Comparison of ENCODE assay signal across 12 mouse cellular contexts in the genomic region with DNA sequence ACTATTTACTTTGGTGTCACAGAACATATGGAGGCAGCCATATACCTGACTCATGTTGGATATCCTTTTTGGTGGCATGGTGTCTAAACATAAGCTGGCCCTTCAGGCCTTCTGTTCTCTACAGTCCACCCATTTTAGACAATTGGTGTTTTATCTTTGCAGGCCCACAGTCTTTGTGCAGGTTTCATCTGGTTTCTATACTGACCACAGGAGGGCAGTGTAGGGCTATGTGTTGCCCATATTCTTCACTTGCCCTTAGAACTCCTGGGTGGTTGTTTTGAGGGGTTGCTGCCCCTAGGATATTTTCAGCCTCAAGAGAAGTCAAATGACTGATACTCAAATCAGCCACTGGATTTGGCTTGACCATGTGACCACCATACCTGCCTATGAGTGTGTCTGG. TPM values are rescaled to one million over a fixed set of nuclear protein-coding genes. Genes with fewer than 3 reads are reported as not detected.
DNase-seq lines count a peak whose midpoint lies in the region; ATAC-seq and TF ChIP-seq lines count a peak whose summit lies in the region.
"Had no signal": no experiment of that assay in that cellular context is flagged by ENCODE, and none has a peak within 500 bp of the region (broad histone marks: within the 10 kb centered on the region; RNA-seq: fewer than 3 reads in every experiment).

No protein-coding gene starts in this region.

- H3K4me1 ChIP-seq in embryonic facial prominence, embryonic 11.5 days (ENCODE audit: control insufficient read depth, insufficient read depth, low read length), result no peaks in the 10 kb centered on the region
- no peaks in the 10 kb centered on the region for H3K4me1 ChIP-seq in embryonic facial prominence, embryonic 10.5 days
- H3K4me1 ChIP-seq in lung, adult 2 months (ENCODE audit: control insufficient read depth, insufficient read depth, low read length), result no peaks in the 10 kb centered on the region
- H3K4me1 ChIP-seq: forebrain, embryonic 12.5 days had no signal

- no peaks in the 10 kb centered on the region for H3K36me3 ChIP-seq in embryonic facial prominence, embryonic 11.5 days (replicated peaks; ENCODE audit: control insufficient read depth, insufficient read depth, low read depth, low read length)
- H3K36me3 ChIP-seq in embryonic facial prominence, embryonic 10.5 days (replicated peaks), result no peaks in the 10 kb centered on the region
- H3K36me3 ChIP-seq: forebrain, embryonic 12.5 days had no signal

- TF ChIP-seq POLR2A in lung, adult 2 months (IDR thresholded peaks at IDR 0.05; ENCODE audit: borderline replicate concordance, extremely low read depth, low read depth, low read length), result no peak
- TF ChIP-seq POLR2A in brain, embryonic 14.5 days (IDR thresholded peaks at IDR 0.05; ENCODE audit: borderline replicate concordance, extremely low read depth, insufficient read depth, insufficient read length, poor library complexity, severe bottlenecking), result no peak

- H3K9ac ChIP-seq in embryonic facial prominence, embryonic 11.5 days (replicated peaks; ENCODE audit: low read length), result no peak overlapping the region
- H3K9ac ChIP-seq: forebrain, embryonic 12.5 days had no signal

- H3K27me3 ChIP-seq in embryonic facial prominence, embryonic 11.5 days (ENCODE audit: control insufficient read depth, insufficient read depth, low read length), result no peaks in the 10 kb centered on the region
- H3K27me3 ChIP-seq in embryonic facial prominence, embryonic 10.5 days (replicated peaks; ENCODE audit: low read depth, poor library complexity, severe bottlenecking), result no peaks in the 10 kb centered on the region
- H3K27me3 ChIP-seq: forebrain, embryonic 12.5 days; megakaryocyte, embryonic 14.5 days had no signal

- no peak overlapping the region for H3K4me2 ChIP-seq in embryonic facial prominence, embryonic 11.5 days (ENCODE audit: low read depth, low read length)
- H3K4me2 ChIP-seq: forebrain, embryonic 12.5 days had no signal

- no peaks in the 10 kb centered on the region for H3K9me3 ChIP-seq in embryonic facial prominence, embryonic 11.5 days (replicated peaks; ENCODE audit: control insufficient read depth, low read length)
- H3K9me3 ChIP-seq in embryonic facial prominence, embryonic 10.5 days, result no peaks in the 10 kb centered on the region
- H3K9me3 ChIP-seq: forebrain, embryonic 12.5 days; megakaryocyte, embryonic 14.5 days had no signal

- no peak overlapping the region for H3K27ac ChIP-seq in embryonic facial prominence, embryonic 11.5 days (replicated peaks; ENCODE audit: low read depth, low read length)
- H3K27ac ChIP-seq in embryonic facial prominence, embryonic 10.5 days (replicated peaks), result no peak overlapping the region
- H3K27ac ChIP-seq: forebrain, embryonic 12.5 days had no signal

- H3K4me3 ChIP-seq in embryonic facial prominence, embryonic 11.5 days (ENCODE audit: low read depth, low read length), result no peak overlapping the region
- H3K4me3 ChIP-seq in embryonic facial prominence, embryonic 10.5 days, result no peak overlapping the region
- no peak overlapping the region for H3K4me3 ChIP-seq in lung, adult 2 months (replicated peaks; ENCODE audit: extremely low read depth, low read depth, low read length)
- H3K4me3 ChIP-seq: forebrain, embryonic 12.5 days; megakaryocyte, embryonic 14.5 days had no signal

- ATAC-seq in embryonic facial prominence, embryonic 11.5 days (replicated peaks; ENCODE audit: insufficient number of reproducible peaks, low FRiP score, low TSS enrichment, low read depth), result no peak
- ATAC-seq in neutrophil, adult 5-6 weeks (ENCODE audit: extremely low read depth, insufficient number of reproducible peaks, low FRiP score, poor library complexity, severe bottlenecking), result peak; percentile 56; the same call in 1 of the 2 replicates

- no peak for TF ChIP-seq CTCF in lung, adult 2 months (IDR thresholded peaks at IDR 0.05; ENCODE audit: insufficient read depth, low read length)
- TF ChIP-seq CTCF in brain, embryonic 14.5 days (IDR thresholded peaks at IDR 0.05; ENCODE audit: borderline replicate concordance, extremely low read depth, insufficient read depth, insufficient read length), result peak; percentile 43; the same call in 1 of the 2 replicates

- peak; percentile 22 for DNase-seq in embryonic facial prominence, embryonic 11.5 days (ENCODE audit: low spot score)
- no peak for DNase-seq in embryonic facial prominence, embryonic 10.5 days (ENCODE audit: low spot score)
- DNase-seq in lung, postnatal 10 days, result peak; percentile 5
- no peak for DNase-seq in lung, adult 2 months
- DNase-seq in brain, embryonic 14.5 days (ENCODE audit: low read depth), result peak; percentile 45
- DNase-seq in right cerebral cortex, postnatal 10 days (ENCODE audit: low spot score in 2 of 2), result no peak
- no peak for DNase-seq in layer of hippocampus, adult 8-10 months (ENCODE audit: low spot score in 2 of 2)

RNA-seq across cellular contexts. Expression of a gene that starts 5.3 kb away (rescaled TPM):
- polyA plus RNA-seq in embryonic facial prominence, embryonic 11.5 days (2014; fragmentation: Nextera tagmentation; extraction: Ambion mirVana), result not detected in 2 replicates
- not detected in 2 replicates for polyA plus RNA-seq in embryonic facial prominence, embryonic 10.5 days (2016; fragmentation: Nextera tagmentation; extraction: Ambion mirVana)
- polyA plus RNA-seq in lung, adult 2 months (2012; rRNA removed), result not detected in 2 replicates
- polyA plus RNA-seq in brain, embryonic 14.5 days (2012; rRNA removed), result not detected in 2 replicates
- total RNA-seq in neutrophil, adult 5-6 weeks (2017), result not detected in 2 replicates
- not detected for total RNA-seq in layer of hippocampus, adult 8-10 months (2022)
- total RNA-seq: heart, postnatal 14 days had no signal
- polyA plus RNA-seq: forebrain, embryonic 12.5 days; urinary bladder, adult 2 months had no signal

RNA-seq across cellular contexts. Expression of a gene that starts 10.8 kb away (rescaled TPM):
- polyA plus RNA-seq in embryonic facial prominence, embryonic 11.5 days (2014; fragmentation: Nextera tagmentation; extraction: Ambion mirVana), result 208 and 237 TPM in 2 replicates
- 165 and 168 TPM in 2 replicates for polyA plus RNA-seq in embryonic facial prominence, embryonic 10.5 days (2016; fragmentation: Nextera tagmentation; extraction: Ambion mirVana)
- polyA plus RNA-seq in lung, adult 2 months (2012; rRNA removed), result 11.1 and 18.2 TPM in 2 replicates
- 191 and 229 TPM in 2 replicates for polyA plus RNA-seq in brain, embryonic 14.5 days (2012; rRNA removed)
- 58.6 and 60.6 TPM in 2 replicates for total RNA-seq in neutrophil, adult 5-6 weeks (2017)
- 10 to 100 TPM; 63.4 to 76.2 (median 69.6) TPM for total RNA-seq in layer of hippocampus, adult 8-10 months (2022)

Comparison
In these comparisons a context has a peak if more than half of its experiments do, and no peak if none do; other contexts are left out.
1. DNase-seq: peak in embryonic facial prominence, embryonic 11.5 days (single experiment), lung, postnatal 10 days (single experiment) and brain, embryonic 14.5 days (single experiment); none in embryonic facial prominence, embryonic 10.5 days (single experiment), lung, adult 2 months (single experiment), right cerebral cortex, postnatal 10 days (0 of 2) and layer of hippocampus, adult 8-10 months (0 of 2).